Mouse (Mus musculus) liver, embryonic 13.5 days (tissue): ENCODE data around the gene Erp27. TPM values are rescaled to one million over a fixed set of nuclear protein-coding genes. Genes with fewer than 3 reads are reported as not detected.

Source experiments
- ATAC-seq: fragments of 200-750 bp; cut with Nextera tagmentation; 2 replicates; pipeline ENCODE4 v1.8.0; 2017; ENCODE audit warnings: low read depth, mild to moderate bottlenecking, moderate number of reproducible peaks, moderate library complexity
- DNase-seq: peaks from one replicate; pipeline ENCODE4 v3.0.0; 2022
- H3K27ac ChIP-seq: fragments of 300-500 bp; sonication (generic); 2 replicates; pipeline ENCODE4 v1.5.1; 2015; ENCODE audit warnings: moderate library complexity, mild to moderate bottlenecking, inconsistent platforms
- H3K27me3 ChIP-seq: fragments of 300-500 bp; sonication (generic); 2 replicates; pipeline ENCODE4 v1.6.1; 2015; ENCODE audit warnings: mild to moderate bottlenecking, inconsistent platforms
- H3K36me3 ChIP-seq: fragments of 300-500 bp; sonication (generic); 2 replicates; pipeline ENCODE4 v1.6.1; 2015; ENCODE audit warnings: mild to moderate bottlenecking, inconsistent platforms
- H3K4me1 ChIP-seq: fragments of 300-500 bp; sonication (generic); replicated peaks from 2 replicates; pipeline ENCODE4 v1.6.1; 2015; ENCODE audit warnings: inconsistent platforms
- H3K4me2 ChIP-seq: fragments of 300-500 bp; sonication (generic); 2 replicates; pipeline ENCODE4 v1.6.1; 2015; ENCODE audit warnings: inconsistent platforms, mild to moderate bottlenecking, moderate library complexity
- H3K4me3 ChIP-seq: fragments of 300-500 bp; sonication (generic); replicated peaks from 2 replicates; pipeline ENCODE4 v1.5.1; 2015; ENCODE audit warnings: mild to moderate bottlenecking, inconsistent platforms
- H3K9ac ChIP-seq: fragments of 300-500 bp; sonication (generic); 2 replicates; pipeline ENCODE4 v1.6.1; 2015; ENCODE audit warnings: mild to moderate bottlenecking, inconsistent platforms
- H3K9me3 ChIP-seq: fragments of 300-500 bp; sonication (generic); replicated peaks from 2 replicates; pipeline ENCODE4 v1.6.1; 2016; ENCODE audit warnings: inconsistent platforms
- WGBS: fragments of 180-500 bp; shearing (Covaris S2); methylation state at CpG from one replicate; pipeline ENCODE4 v1.1.7; 2015; ENCODE audit not compliant: insufficient replicate concordance; 5-methylcytosine and 5-hydroxymethylcytosine counted together
- polyA plus RNA-seq: library from polyadenylated mRNA; unstranded; fragments of >200 nt; fragmentation: Nextera tagmentation; extraction: Ambion mirVana; gene quantifications from 2 replicates; pipeline ENCODE4 v1.2.1, GENCODE M21; 2015

The Erp27 gene
- polyA plus RNA-seq, 1 experiment from 2014 or later = 0.20 TPM

DNA sequence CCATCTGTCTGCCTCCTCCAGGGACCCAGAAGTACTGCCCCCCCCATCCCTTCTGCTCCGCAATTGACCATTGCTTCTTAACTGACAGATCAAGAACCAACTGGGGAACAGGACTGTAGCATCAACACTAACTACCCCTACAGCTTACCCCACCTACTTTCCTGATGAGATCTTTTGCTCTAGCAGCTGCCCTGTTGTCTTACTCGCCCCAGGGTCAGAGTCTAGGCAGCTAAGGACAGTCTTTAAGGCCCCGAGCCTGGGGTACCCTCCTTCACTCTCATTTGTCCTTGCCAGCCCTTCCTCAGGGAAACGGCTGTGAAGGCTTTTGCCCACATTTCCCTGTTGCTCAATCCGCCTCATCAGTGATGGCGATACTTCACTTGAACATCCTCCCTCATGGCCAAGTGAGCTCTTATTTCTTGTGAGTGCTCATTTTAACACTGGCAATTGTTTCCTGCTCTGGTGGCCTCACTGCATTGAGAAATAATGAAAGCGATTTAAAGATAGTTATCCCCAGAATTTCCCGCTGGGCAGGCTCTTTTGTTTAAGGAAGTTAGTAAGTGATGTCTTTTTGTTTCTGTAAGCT lies 18.0 kb downstream of the Erp27 start:
- Histone ChIP-seq H3K9me3 (no peaks in the 10 kb centered on the region), H3K4me3 (no peak overlapping the region), H3K27ac (no peak overlapping the region), H3K36me3 (no peaks in the 10 kb centered on the region), H3K27me3 (0 out of 2 replicates have a peak, but pooled peaks cover 3% of the 10 kb centered on the region), H3K9ac (no peak overlapping the region), H3K4me2 (no peak overlapping the region), H3K4me1 (peaks cover 13% of the 10 kb centered on the region; the same call in 1 of the 2 replicates)
- 46% methylated on average over 8 of the region's 8 CpGs for WGBS
- no peak for ATAC-seq
- DNase-seq = no peak

DNA sequence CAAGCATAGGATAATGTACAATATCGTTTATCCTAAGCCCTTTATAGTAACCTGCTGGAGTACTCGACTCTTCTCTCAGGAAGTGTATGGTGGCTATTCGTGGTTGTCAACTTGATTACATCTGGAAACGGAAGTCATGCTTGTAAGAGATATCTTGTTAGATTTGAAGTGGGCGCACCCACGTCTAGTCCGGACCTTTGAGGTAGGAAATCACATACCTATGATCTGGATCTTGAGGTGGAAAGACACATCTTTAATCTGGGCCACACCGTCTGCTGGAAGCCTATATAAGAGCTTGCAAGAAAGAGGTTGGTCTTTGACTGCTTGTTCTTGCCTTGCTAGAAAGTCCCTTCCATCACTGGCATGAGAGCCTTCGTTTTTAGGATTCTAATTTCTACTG lies 19.5 kb downstream of the Erp27 start:
- Histone ChIP-seq H3K27me3 (0 out of 2 replicates have a peak, but pooled peaks cover 3% of the 10 kb centered on the region), H3K27ac (no peak overlapping the region), H3K9ac (no peak overlapping the region), H3K4me3 (no peak overlapping the region), H3K4me1 (peaks cover 13% of the 10 kb centered on the region; the same call in 1 of the 2 replicates), H3K36me3 (no peaks in the 10 kb centered on the region), H3K4me2 (no peak overlapping the region), H3K9me3 (no peaks in the 10 kb centered on the region)
- ATAC-seq (no peak), DNase-seq (no peak)
- WGBS = 22% methylated on average over 9 of the region's 9 CpGs

DNA sequence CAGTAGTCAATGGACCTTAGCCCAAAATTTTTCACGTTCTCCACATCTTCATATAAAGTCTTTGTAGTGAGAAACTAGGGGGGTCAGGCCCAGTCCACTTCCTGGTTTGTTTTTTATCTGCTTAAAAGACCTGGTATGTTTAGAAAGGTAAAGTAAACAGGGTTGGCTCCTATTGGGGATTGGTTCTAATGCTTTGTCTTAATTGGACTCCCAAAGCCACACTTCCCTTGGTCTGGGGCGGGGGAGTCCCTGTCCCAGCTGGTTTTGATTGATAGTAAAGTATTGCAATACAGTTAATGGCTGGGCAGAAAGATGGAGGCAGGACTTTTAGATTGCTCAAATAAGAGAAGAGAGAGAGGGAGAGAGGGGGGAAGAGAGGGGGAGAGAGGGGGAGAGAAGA lies 21.0 kb downstream of the Erp27 start:
- Histone ChIP-seq H3K9me3 (no peaks in the 10 kb centered on the region), H3K27me3 (0 out of 2 replicates have a peak, but pooled peaks cover 3% of the 10 kb centered on the region), H3K27ac (no peak overlapping the region), H3K9ac (no peak overlapping the region), H3K4me2 (no peak overlapping the region), H3K4me3 (no peak overlapping the region), H3K36me3 (no peaks in the 10 kb centered on the region), H3K4me1 (peaks cover 13% of the 10 kb centered on the region; the same call in 1 of the 2 replicates)
- no peak for DNase-seq
- no peak for ATAC-seq
- WGBS = 16% methylated on average over 2 of the region's 2 CpGs

DNA sequence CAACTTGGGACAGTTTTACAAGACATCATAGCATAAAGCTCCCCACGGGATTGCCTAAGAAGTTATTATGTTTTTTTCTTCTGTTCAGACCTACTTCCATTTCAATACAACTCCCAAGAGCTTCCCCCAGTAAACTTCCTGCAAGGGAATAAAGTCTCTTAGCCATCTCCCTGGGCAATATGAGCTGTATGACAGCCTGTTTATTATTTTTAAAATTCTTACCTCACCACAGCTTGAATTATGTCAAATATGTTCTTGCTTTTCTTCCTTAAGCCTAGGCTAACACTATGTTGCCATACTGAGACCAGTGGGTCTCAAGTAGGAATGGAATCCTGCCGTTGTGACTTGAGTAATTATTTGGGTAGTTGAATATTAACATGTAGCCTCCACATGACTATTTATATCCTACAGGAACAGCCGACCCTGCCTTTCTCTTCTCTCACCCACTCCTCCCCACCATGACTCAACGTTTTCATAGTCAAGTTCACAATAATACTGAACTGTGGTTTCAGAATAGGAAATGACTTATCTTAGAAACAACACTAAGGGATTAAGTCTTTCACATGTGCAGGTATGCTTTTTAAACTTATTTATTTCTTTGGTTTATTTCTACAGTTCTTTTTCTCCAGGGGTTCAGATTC lies 21.5 kb downstream of the Erp27 start:
- no peak overlapping the region for H3K4me2 ChIP-seq
- no peak for DNase-seq
- H3K27me3 ChIP-seq = 0 out of 2 replicates have a peak, but pooled peaks cover 3% of the 10 kb centered on the region
- H3K4me3 ChIP-seq = no peak overlapping the region
- no peak overlapping the region for H3K27ac ChIP-seq
- ATAC-seq = no peak
- WGBS = 21% methylated on average over 4 of the region's 4 CpGs
- no peaks in the 10 kb centered on the region for H3K9me3 ChIP-seq
- no peaks in the 10 kb centered on the region for H3K36me3 ChIP-seq
- no peak overlapping the region for H3K9ac ChIP-seq
- H3K4me1 ChIP-seq = peaks cover 13% of the 10 kb centered on the region; the same call in 1 of the 2 replicates

DNA sequence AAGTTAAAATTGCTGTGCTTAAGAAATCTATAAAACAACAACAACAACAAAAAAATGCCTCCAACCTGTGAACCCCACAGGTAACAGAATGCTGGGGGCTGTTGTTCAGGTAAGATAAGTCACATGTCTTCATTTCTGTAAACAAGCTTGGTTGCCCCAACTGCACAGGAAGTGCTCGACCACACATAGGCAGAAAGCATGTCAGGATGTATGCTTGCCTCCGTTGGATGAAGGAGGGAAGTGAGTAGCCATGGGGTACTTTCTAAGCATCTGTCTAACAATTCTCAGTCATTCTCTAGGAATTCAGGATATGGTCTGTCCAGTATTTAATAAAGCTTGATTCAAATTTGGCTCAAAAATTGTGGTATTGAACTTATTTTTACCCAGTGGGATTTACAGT lies 23.0 kb downstream of the Erp27 start:
- no peak for ATAC-seq
- Histone ChIP-seq H3K4me3 (no peak overlapping the region), H3K27ac (no peak overlapping the region), H3K9ac (no peak overlapping the region), H3K27me3 (0 out of 2 replicates have a peak, but pooled peaks cover 3% of the 10 kb centered on the region), H3K4me2 (no peak overlapping the region), H3K4me1 (peaks cover 13% of the 10 kb centered on the region), H3K9me3 (no peaks in the 10 kb centered on the region), H3K36me3 (no peaks in the 10 kb centered on the region)
- DNase-seq = no peak
- 20% methylated on average over 2 of the region's 2 CpGs for WGBS

DNA sequence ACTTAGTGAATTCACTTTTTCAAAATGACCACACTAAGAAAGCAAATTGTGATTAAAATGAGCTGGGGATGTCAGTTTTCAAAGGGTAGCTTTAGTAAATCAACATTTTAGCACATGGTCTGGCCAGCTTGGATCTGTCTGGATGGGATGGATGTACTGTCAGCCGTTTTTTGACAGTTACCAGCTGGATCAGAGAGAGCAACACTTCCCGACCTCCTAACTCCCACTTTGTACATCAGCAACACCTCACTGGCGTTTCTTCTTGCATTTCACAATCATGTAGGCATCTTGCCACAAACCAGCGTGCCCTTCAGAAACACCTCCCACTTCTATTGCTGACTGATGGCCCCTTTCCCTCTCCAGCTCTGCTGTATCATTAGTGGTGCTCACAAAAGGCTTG lies 23.8 kb downstream of the Erp27 start:
- Histone ChIP-seq H3K27me3 (no peaks in the 10 kb centered on the region), H3K4me3 (no peak overlapping the region), H3K4me1 (peaks cover 13% of the 10 kb centered on the region), H3K9ac (no peak overlapping the region), H3K4me2 (no peak overlapping the region), H3K36me3 (no peaks in the 10 kb centered on the region), H3K9me3 (no peaks in the 10 kb centered on the region), H3K27ac (no peak overlapping the region)
- 27% methylated on average over 4 of the region's 4 CpGs for WGBS
- no peak for DNase-seq
- ATAC-seq = no peak

DNA sequence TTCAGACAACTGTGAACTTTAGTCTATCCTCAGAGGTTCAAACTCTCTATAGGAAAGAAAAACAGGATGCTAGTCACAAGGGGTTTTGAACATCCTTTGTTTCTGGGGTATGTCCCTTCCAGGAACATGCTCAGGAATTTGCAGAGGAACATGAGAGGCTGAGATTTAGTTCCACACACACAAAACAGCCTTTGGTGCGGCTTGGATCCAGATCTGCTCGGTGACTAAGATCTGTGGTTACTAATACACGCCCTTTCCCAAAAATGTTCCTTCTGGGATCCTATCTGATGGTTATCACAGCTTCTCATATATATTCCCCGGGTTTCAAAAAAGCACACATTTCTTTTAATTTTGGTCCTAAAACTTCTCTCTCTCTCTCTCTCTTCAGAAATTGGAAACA lies 24.2 kb downstream of the Erp27 start:
- ATAC-seq (no peak), DNase-seq (no peak)
- Histone ChIP-seq H3K27ac (no peak overlapping the region), H3K4me2 (no peak overlapping the region), H3K9me3 (no peaks in the 10 kb centered on the region), H3K36me3 (no peaks in the 10 kb centered on the region), H3K27me3 (no peaks in the 10 kb centered on the region), H3K9ac (no peak overlapping the region), H3K4me1 (peaks cover 13% of the 10 kb centered on the region), H3K4me3 (no peak overlapping the region)
- WGBS = 57% methylated on average over 4 of the region's 4 CpGs

DNA sequence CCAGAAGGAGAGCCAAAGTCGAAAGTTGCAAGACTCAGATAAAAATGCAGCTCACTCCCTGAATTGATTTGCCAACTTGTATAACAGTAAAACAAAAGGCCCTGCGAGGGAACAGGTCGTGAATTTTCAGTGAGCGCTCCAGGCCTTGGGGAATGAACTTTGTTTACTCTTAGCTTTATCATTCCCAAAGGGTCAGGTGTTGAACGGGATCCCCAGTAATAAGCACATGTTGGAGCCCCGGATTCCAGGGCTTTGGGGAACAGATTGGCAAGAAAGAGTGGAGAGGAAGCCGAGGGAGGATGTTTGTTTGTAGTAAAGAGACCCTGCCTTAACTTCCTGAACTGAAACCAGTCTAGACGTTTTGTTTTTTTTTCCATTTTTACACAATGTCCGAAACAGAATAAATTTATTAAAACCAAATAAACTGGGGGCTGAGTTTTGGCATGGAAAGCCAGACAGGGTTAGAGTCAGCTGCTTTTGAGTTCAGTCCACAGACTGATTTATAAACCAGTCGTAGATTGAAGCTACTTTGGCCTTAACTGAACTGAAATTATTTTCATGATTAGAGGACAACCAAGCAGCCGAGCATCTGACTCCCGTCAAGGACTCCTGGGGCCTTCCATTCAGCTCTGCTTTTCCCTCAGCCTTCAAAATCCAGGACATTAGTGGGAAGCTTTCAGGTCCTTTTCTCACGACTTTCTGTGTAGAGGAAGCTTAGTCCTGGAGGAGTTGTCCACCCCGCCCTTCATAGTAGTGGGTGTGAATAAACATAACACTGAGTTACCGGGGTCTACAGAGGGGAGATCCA lies 27.2 kb downstream of the Erp27 start:
- 50% methylated on average over 15 of the region's 15 CpGs for WGBS
- Histone ChIP-seq H3K27me3 (no peaks in the 10 kb centered on the region), H3K27ac (no peak overlapping the region), H3K36me3 (no peaks in the 10 kb centered on the region), H3K4me3 (no peak overlapping the region), H3K9me3 (no peaks in the 10 kb centered on the region), H3K4me2 (no peak overlapping the region), H3K9ac (no peak overlapping the region), H3K4me1 (peaks cover 8% of the 10 kb centered on the region)
- DNase-seq (no peak), ATAC-seq (no peak)

DNA sequence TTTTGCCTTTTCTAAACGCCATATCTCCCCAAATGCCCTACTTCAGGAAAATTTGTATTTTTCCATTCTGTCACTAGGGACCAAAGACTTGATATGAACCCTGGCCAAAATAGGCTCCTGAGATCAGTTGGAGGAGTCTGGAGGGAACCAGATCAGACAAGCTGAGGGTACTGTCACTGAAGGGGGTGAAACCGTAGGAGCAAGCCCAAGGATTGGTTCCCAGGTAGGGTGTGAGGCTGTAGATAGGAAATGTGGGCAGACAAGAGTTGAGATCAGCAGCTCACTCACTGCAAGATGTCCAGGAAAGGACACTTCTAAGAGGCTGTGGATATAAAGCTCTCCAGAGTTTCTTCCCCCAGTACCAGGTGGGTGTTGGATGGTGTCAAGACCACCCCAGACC lies 30.0 kb downstream of the Erp27 start:
- ATAC-seq (peak; percentile 78), DNase-seq (no peak)
- Histone ChIP-seq H3K36me3 (no peaks in the 10 kb centered on the region), H3K9ac (no peak overlapping the region), H3K4me3 (no peak overlapping the region), H3K27ac (no peak overlapping the region), H3K4me2 (no peak overlapping the region), H3K27me3 (no peaks in the 10 kb centered on the region), H3K9me3 (no peaks in the 10 kb centered on the region), H3K4me1 (peaks cover 8% of the 10 kb centered on the region)
- 37% methylated on average over 2 of the region's 2 CpGs for WGBS

DNA sequence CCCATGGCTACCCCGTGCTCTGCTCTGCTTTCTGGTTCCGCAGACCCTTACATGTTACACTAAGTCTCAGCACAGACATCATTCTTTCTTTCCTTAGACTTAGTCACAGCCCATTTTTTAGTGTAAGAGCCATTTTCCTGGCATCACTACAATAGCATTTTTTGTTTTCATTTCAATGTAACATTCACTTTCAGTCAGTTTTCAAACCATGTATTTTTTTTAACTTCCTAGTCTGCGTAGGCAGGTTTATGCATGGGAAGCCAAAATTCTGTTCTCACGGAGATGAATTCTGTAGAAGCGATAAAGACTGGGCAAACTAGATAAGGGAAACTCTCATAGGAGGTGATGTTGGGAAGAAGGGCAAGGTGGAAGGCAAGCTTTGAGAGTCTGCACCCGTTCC lies 32.4 kb downstream of the Erp27 start:
- ATAC-seq (no peak), DNase-seq (no peak)

DNA sequence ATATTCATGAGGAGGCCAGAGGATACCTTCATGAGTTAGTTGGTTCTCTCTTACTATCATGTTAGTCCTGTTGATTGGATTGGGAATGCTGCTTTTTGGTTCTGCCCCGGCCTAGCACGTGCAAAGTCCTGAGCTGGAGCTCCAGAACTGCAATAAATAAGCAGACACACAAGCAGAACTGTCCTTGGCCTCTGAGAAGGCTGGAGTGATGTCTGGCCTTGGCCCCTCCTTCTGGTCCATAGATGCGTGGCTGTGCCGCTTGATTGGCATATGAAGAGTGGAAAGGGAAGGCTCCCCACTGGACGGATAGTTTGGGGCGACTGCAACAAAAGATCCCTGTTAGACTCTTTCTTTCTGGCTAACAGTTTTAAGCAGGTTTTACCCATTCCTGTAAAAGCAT lies 32.9 kb downstream of the Erp27 start:
- Histone ChIP-seq H3K9ac (no peak overlapping the region), H3K4me3 (no peak overlapping the region), H3K4me1 (peaks cover 8% of the 10 kb centered on the region), H3K27me3 (no peaks in the 10 kb centered on the region), H3K27ac (no peak overlapping the region), H3K36me3 (no peaks in the 10 kb centered on the region), H3K9me3 (no peaks in the 10 kb centered on the region), H3K4me2 (no peak overlapping the region)
- ATAC-seq = no peak
- DNase-seq = no peak
- WGBS = 82% methylated on average over 6 of the region's 6 CpGs

More for the DNA sequence above, 32.4 kb downstream of the Erp27 start:
- Histone ChIP-seq H3K9me3 (no peaks in the 10 kb centered on the region), H3K27me3 (no peaks in the 10 kb centered on the region), H3K36me3 (no peaks in the 10 kb centered on the region), H3K9ac (no peak overlapping the region), H3K27ac (no peak overlapping the region), H3K4me2 (no peak overlapping the region), H3K4me1 (peaks cover 8% of the 10 kb centered on the region), H3K4me3 (no peak overlapping the region)
- WGBS = 73% methylated on average over 6 of the region's 6 CpGs
